Mouse (Mus musculus): ENCODE measurements around the gene Srsf3.

DNA sequence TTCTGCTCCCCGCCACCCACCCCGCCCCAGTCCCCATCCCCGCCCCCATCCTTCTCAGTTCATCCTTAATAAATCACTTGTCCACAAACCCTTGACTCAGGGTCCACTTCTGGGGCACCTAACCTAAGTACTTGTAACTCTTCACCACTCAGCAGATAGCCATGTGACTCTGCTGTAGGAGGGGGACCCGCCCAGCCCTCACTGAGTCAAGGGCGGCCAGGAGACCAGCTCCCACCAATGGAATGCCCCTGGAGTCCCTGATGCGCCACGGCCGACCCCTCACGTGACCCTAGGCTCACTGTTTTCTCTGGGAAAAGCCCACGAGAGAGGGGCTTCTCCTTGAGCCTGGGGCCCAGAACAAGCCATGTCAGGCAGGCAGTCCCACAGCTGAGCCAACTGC, 36.6 kb downstream of the Srsf3 start:
- TF ChIP-seq GATA1 (IDR thresholded peaks at IDR 0.05; ENCODE audit: borderline replicate concordance, low read length) (no peak), FLI1 (IDR thresholded peaks at IDR 0.05; ENCODE audit: low read length) (no peak)

Measured in megakaryocyte, embryonic 14.5 days (primary cell).